Mouse (Mus musculus): ENCODE measurements around the gene A730061H03Rik. TPM values are rescaled to one million over a fixed set of nuclear protein-coding genes. Genes with fewer than 3 reads are reported as not detected.

Gene A730061H03Rik
- total RNA-seq, 4 experiments from 2014 or later = 0.70 to 1.2 (median 0.81) TPM; not detected in 1

- no peak for DNase-seq
Measured at GRCm38 (mm10) chr14:55581981-55582681, 21.9 kb upstream of the A730061H03Rik start.

GRCm38 (mm10) chr14:55580731-55581130 is 20.5 kb upstream of the A730061H03Rik start:
- DNase-seq = no peak

- DNase-seq = no peak
Measured at GRCm38 (mm10) chr14:55579511-55580496, 19.6 kb upstream of the A730061H03Rik start.

GRCm38 (mm10) chr14:55578668-55579269 is 18.6 kb upstream of the A730061H03Rik start:
- peak; percentile 81 for DNase-seq

- DNase-seq = peak; percentile 85
Measured at GRCm38 (mm10) chr14:55577871-55578667, 17.9 kb upstream of the A730061H03Rik start, which contains the start of gene Psme1. TSS of gene Psme1 (plus strand) at chr14:55578123.

GRCm38 (mm10) chr14:55576376-55576775 is 16.2 kb upstream of the A730061H03Rik start:
- DNase-seq = no peak

GRCm38 (mm10) chr14:55575711-55576110 is 15.5 kb upstream of the A730061H03Rik start:
- DNase-seq = no peak

- DNase-seq = no peak
Measured at GRCm38 (mm10) chr14:55575302-55575701, 15.1 kb upstream of the A730061H03Rik start, which contains the start of gene Fitm1. TSS of gene Fitm1 (plus strand) at chr14:55575617.

- DNase-seq = no peak
Measured at GRCm38 (mm10) chr14:55571760-55572159, 11.6 kb upstream of the A730061H03Rik start.

- no peak for DNase-seq
Measured at GRCm38 (mm10) chr14:55570588-55570987, 10.4 kb upstream of the A730061H03Rik start.

GRCm38 (mm10) chr14:55567496-55567895 is 7.3 kb upstream of the A730061H03Rik start:
- DNase-seq = no peak

GRCm38 (mm10) chr14:55565748-55566147 is 5.5 kb upstream of the A730061H03Rik start:
- no peak for DNase-seq

- DNase-seq = no peak
Measured at GRCm38 (mm10) chr14:55563249-55563648, 3.0 kb upstream of the A730061H03Rik start.

- no peak for DNase-seq
Measured at GRCm38 (mm10) chr14:55561860-55562259, 1.7 kb upstream of the A730061H03Rik start.

GRCm38 (mm10) chr14:55559799-55560201 is 406 bp downstream of the A730061H03Rik start, which contains the start of gene Dcaf11:
TSS of gene Dcaf11 (plus strand) at chr14:55560006.
- peak; percentile 93 for DNase-seq

GRCm38 (mm10) chr14:55558740-55559448 is 1.3 kb downstream of the A730061H03Rik start:
- DNase-seq = no peak

- no peak for DNase-seq
Measured at GRCm38 (mm10) chr14:55557587-55557986, 2.6 kb downstream of the A730061H03Rik start.

GRCm38 (mm10) chr14:55557003-55557402 is 3.2 kb downstream of the A730061H03Rik start:
- peak; percentile 66 for DNase-seq

GRCm38 (mm10) chr14:55555788-55556187 is 4.4 kb downstream of the A730061H03Rik start:
- DNase-seq = no peak

GRCm38 (mm10) chr14:55554635-55555034 is 5.6 kb downstream of the A730061H03Rik start:
- DNase-seq = no peak

GRCm38 (mm10) chr14:55551794-55552193 is 8.4 kb downstream of the A730061H03Rik start:
- DNase-seq = no peak

All from adrenal gland, adult 8-10 months (tissue).